Mouse (Mus musculus) kidney, postnatal 0 days (tissue): ENCODE results near the gene Nell1. TPM values are rescaled to one million over a fixed set of nuclear protein-coding genes. Genes with fewer than 3 reads are reported as not detected.

Experiments used
- ATAC-seq: fragments of 200-750 bp; cut with Nextera tagmentation; replicated peaks from 2 replicates; pipeline ENCODE4 v1.8.0; 2017; ENCODE audit warnings: low read depth, moderate number of reproducible peaks, moderate TSS enrichment, moderate library complexity; ENCODE audit not compliant: low FRiP score
- DNase-seq: peaks from one replicate; pipeline ENCODE4 v3.0.0-alpha.2; 2016; ENCODE audit warnings: low spot score
- H3K27ac ChIP-seq: fragments of 300-500 bp; sonication (generic); 2 replicates; pipeline ENCODE4 v1.5.1; 2014; ENCODE audit warnings: mild to moderate bottlenecking
- H3K27me3 ChIP-seq: fragments of 300-500 bp; sonication (generic); 2 replicates; pipeline ENCODE4 v1.6.1; 2014; ENCODE audit warnings: low read length, mixed read lengths; ENCODE audit not compliant: insufficient read depth
- H3K36me3 ChIP-seq: fragments of 300-500 bp; sonication (generic); 2 replicates; pipeline ENCODE4 v1.6.1; 2014; ENCODE audit warnings: low read length, mixed read lengths; ENCODE audit not compliant: insufficient read depth
- H3K4me1 ChIP-seq: fragments of 300-500 bp; sonication (generic); replicated peaks from 2 replicates; pipeline ENCODE4 v1.6.1; 2014; ENCODE audit warnings: antibody characterized with exemption, low read length, mixed read lengths; ENCODE audit not compliant: insufficient read depth
- H3K4me2 ChIP-seq: fragments of 300-500 bp; sonication (generic); 2 replicates; pipeline ENCODE4 v1.6.1; 2014; ENCODE audit warnings: mild to moderate bottlenecking, low read length, moderate library complexity, mixed read lengths
- H3K4me3 ChIP-seq: fragments of 300-500 bp; sonication (generic); replicated peaks from 2 replicates; pipeline ENCODE4 v1.5.1; 2014; ENCODE audit warnings: low read depth, low read length
- H3K9ac ChIP-seq: fragments of 300-500 bp; sonication (generic); 2 replicates; pipeline ENCODE4 v1.6.1; 2014; ENCODE audit warnings: low read depth, low read length
- H3K9me3 ChIP-seq: fragments of 300-500 bp; sonication (generic); replicated peaks from 2 replicates; pipeline ENCODE4 v1.6.1; 2016; ENCODE audit warnings: low read length, inconsistent platforms, mixed read lengths
- CTCF ChIP-seq: IDR thresholded peaks from 2 replicates; pipeline ENCODE4 v1.5.1; 2016; ENCODE audit warnings: antibody characterized with exemption, low read depth, mild to moderate bottlenecking, moderate library complexity
- WGBS: fragments of 180-500 bp; shearing (Covaris S2); extraction: QIAGEN DNeasy Blood & Tissue Kit; methylation state at CpG from one replicate; pipeline ENCODE4 v1.1.7; 2014; 5-methylcytosine and 5-hydroxymethylcytosine counted together
- polyA plus RNA-seq: library from polyadenylated mRNA; unstranded; fragments of >200 nt; fragmentation: Nextera tagmentation; extraction: Ambion mirVana; gene quantifications from 2 replicates; pipeline ENCODE4 v1.2.1, GENCODE M21; 2015

Gene Nell1
- polyA plus RNA-seq, 1 experiment from 2014 or later: 7.4 TPM

GRCm38 (mm10) chr7:50168778-50169177, 194.1 kb downstream of the Nell1 start:
- Histone ChIP-seq H3K9me3 (no peaks in the 10 kb centered on the region), H3K9ac (no peak overlapping the region), H3K4me1 (no peaks in the 10 kb centered on the region), H3K27me3 (no peaks in the 10 kb centered on the region), H3K27ac (no peak overlapping the region), H3K4me3 (no peak overlapping the region), H3K36me3 (no peaks in the 10 kb centered on the region), H3K4me2 (no peak overlapping the region)
- no peak for ATAC-seq
- TF ChIP-seq CTCF: no peak
- no peak for DNase-seq

DNA sequence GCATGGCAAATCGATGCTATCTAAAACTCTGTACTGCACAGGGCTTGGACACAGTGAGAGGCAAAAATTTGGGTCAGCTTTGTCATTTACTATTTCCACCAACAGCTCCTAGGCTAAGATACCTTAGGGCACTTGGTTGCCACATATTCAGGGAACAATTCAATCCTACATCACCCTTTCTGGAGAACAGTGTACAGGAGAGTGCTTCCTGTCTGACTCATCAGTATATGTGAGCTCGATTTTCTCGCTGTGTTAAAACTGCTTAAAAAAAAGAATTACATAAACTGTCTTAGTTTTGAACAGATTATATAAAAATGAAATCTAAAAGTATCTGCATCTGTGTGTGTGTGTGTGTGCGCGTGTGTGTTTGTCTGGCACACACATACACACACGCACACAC, 211.6 kb downstream of the Nell1 start:
- ATAC-seq (no peak), DNase-seq (no peak)
- Histone ChIP-seq H3K4me3 (no peak overlapping the region), H3K9me3 (no peaks in the 10 kb centered on the region), H3K27me3 (no peaks in the 10 kb centered on the region), H3K4me2 (no peak overlapping the region), H3K36me3 (no peaks in the 10 kb centered on the region), H3K9ac (no peak overlapping the region), H3K27ac (no peak overlapping the region), H3K4me1 (no peaks in the 10 kb centered on the region)
- TF ChIP-seq CTCF: no peak
- WGBS: 87% methylated on average over 6 of the region's 6 CpGs

GRCm38 (mm10) chr7:50193955-50194354, 219.3 kb downstream of the Nell1 start:
- DNase-seq (no peak), ATAC-seq (no peak)
- WGBS: 95% methylated on average over 7 of the region's 7 CpGs
- TF ChIP-seq CTCF: no peak
- Histone ChIP-seq H3K27ac (no peak overlapping the region), H3K27me3 (no peaks in the 10 kb centered on the region), H3K9ac (no peak overlapping the region), H3K36me3 (no peaks in the 10 kb centered on the region), H3K4me1 (no peaks in the 10 kb centered on the region), H3K4me3 (no peak overlapping the region), H3K4me2 (no peak overlapping the region), H3K9me3 (no peaks in the 10 kb centered on the region)

GRCm38 (mm10) chr7:50195080-50195611, 220.5 kb downstream of the Nell1 start:
- peak; percentile 20 for DNase-seq
- no peak for ATAC-seq

GRCm38 (mm10) chr7:50205268-50205667, 230.6 kb downstream of the Nell1 start:
- Histone ChIP-seq H3K36me3 (no peaks in the 10 kb centered on the region), H3K4me3 (no peak overlapping the region), H3K4me2 (no peak overlapping the region), H3K9me3 (no peaks in the 10 kb centered on the region), H3K27me3 (no peaks in the 10 kb centered on the region), H3K4me1 (no peaks in the 10 kb centered on the region), H3K27ac (no peak overlapping the region), H3K9ac (no peak overlapping the region)
- 31% methylated on average over 2 of the region's 2 CpGs for WGBS
- ATAC-seq (0 out of 2 replicates have a peak, but pooled peaks have one; percentile 36), DNase-seq (peak; percentile 66)
- TF ChIP-seq CTCF: no peak

More at GRCm38 (mm10) chr7:50195080-50195611, 220.5 kb downstream of the Nell1 start:
- TF ChIP-seq CTCF: no peak
- Histone ChIP-seq H3K27ac (no peak overlapping the region), H3K27me3 (no peaks in the 10 kb centered on the region), H3K4me2 (no peak overlapping the region), H3K4me1 (no peaks in the 10 kb centered on the region), H3K36me3 (no peaks in the 10 kb centered on the region), H3K9me3 (no peaks in the 10 kb centered on the region), H3K4me3 (no peak overlapping the region), H3K9ac (no peak overlapping the region)
- WGBS: 47% methylated on average over 3 of the region's 3 CpGs

- Histone ChIP-seq H3K4me2 (no peak overlapping the region), H3K27me3 (no peaks in the 10 kb centered on the region), H3K36me3 (no peaks in the 10 kb centered on the region), H3K27ac (no peak overlapping the region), H3K4me1 (no peaks in the 10 kb centered on the region), H3K9ac (no peak overlapping the region), H3K9me3 (no peaks in the 10 kb centered on the region), H3K4me3 (no peak overlapping the region)
- WGBS: 46% methylated on average over 6 of the region's 6 CpGs
- ATAC-seq: no peak
- TF ChIP-seq CTCF: no peak
- peak; percentile 64 for DNase-seq
These were observed 236.1 kb downstream of the Nell1 start for GRCm38 (mm10) chr7:50210678-50211251.

DNA sequence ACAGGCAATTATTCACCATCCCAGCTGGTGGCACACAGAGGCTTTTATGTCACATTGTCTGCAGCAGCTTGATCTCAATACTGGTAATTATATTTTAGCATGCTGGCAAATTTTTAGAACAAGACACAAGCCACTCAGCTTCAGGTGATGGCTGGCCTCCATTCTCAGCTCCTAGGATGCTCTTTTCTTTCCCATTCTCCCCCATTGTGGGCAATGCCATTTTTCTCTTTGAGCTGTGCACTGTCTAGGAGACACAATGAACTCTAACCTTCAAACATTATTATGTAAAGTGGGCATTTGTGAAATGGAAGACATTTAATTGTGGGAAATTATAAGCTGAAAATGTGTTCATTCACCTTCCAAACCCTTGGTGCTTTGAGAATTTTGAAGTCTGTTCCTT, 247.2 kb downstream of the Nell1 start:
- Histone ChIP-seq H3K27ac (no peak overlapping the region), H3K9me3 (no peaks in the 10 kb centered on the region), H3K9ac (no peak overlapping the region), H3K4me3 (no peak overlapping the region), H3K27me3 (no peaks in the 10 kb centered on the region), H3K36me3 (no peaks in the 10 kb centered on the region), H3K4me2 (no peak overlapping the region), H3K4me1 (no peaks in the 10 kb centered on the region)
- no peak for TF ChIP-seq CTCF
- ATAC-seq (no peak), DNase-seq (no peak)
